Mouse (Mus musculus): ENCODE measurements around the gene Bcl2. TPM values are rescaled to one million over a fixed set of nuclear protein-coding genes. Genes with fewer than 3 reads are reported as not detected.

Gene Bcl2
- total RNA-seq, 2 experiments from 2014 or later, result 7.8 to 8.1 TPM

- TF ChIP-seq CTCF (conservative IDR thresholded peaks at IDR 0.05), result no peak
- DNase-seq (ENCODE audit: low spot score in 2 of 2), result no peak
- Histone ChIP-seq H3K27ac (no peak overlapping the region), H3K4me3 (no peak overlapping the region)
Measured at GRCm38 (mm10) chr1:106507556-106507955, 206.5 kb downstream of the Bcl2 start.

- TF ChIP-seq CTCF (conservative IDR thresholded peaks at IDR 0.05), result no peak
- no peak overlapping the region for H3K27ac ChIP-seq
- no peak for DNase-seq (ENCODE audit: low spot score in 2 of 2)
- no peak overlapping the region for H3K4me3 ChIP-seq
Measured at GRCm38 (mm10) chr1:106503910-106504309, 210.2 kb downstream of the Bcl2 start.

GRCm38 (mm10) chr1:106503407-106503806, 210.7 kb downstream of the Bcl2 start:
- TF ChIP-seq CTCF (conservative IDR thresholded peaks at IDR 0.05), result no peak
- no peak for DNase-seq (ENCODE audit: low spot score in 2 of 2)
- Histone ChIP-seq H3K4me3 (no peak overlapping the region), H3K27ac (no peak overlapping the region)

- TF ChIP-seq CTCF (conservative IDR thresholded peaks at IDR 0.05), result no peak
- no peak overlapping the region for H3K4me3 ChIP-seq
- no peak for DNase-seq (ENCODE audit: low spot score in 2 of 2)
- no peak overlapping the region for H3K27ac ChIP-seq
Measured at GRCm38 (mm10) chr1:106497999-106498398, 216.1 kb downstream of the Bcl2 start.

Small RNAs within 50 kb of the gene (microRNA-seq; reads per million reads assigned to microRNA genes)
- 0 reads per million in 2 experiments for gene Mir3473f

Other genes with a start within 250 kb of the Bcl2 start
- 10 to 100 TPM; 28.1 to 28.9 TPM for gene Kdsr, start 45.5 kb upstream of the Bcl2 start, total RNA-seq (2021)
- gene Vps4b, start 82.5 kb upstream of the Bcl2 start, total RNA-seq (2021), result 10 to 100 TPM; 55.7 to 62.0 TPM
- not detected for gene Serpinb5, start 146.9 kb upstream of the Bcl2 start, total RNA-seq (2021)
- gene Serpinb12, start 220.2 kb upstream of the Bcl2 start, total RNA-seq (2021), result not detected

All from layer of hippocampus, adult 2 months (tissue).